Mouse (Mus musculus): ENCODE data around the gene Tbx2. TPM values are rescaled to one million over a fixed set of nuclear protein-coding genes. Genes with fewer than 3 reads are reported as not detected.

Gene Tbx2
- polyA plus RNA-seq, 1 experiment from 2014 or later: 1.6 TPM

Other genes starting within 250 kb of the Tbx2 start
- gene Gm11444, start 17.8 kb downstream of the Tbx2 start, polyA plus RNA-seq (2015; fragmentation: Nextera tagmentation; extraction: Ambion mirVana): not detected in 2 replicates
- 0.25 and 0.59 TPM in 2 replicates for gene Tbx4, start 53.9 kb downstream of the Tbx2 start, polyA plus RNA-seq (2015; fragmentation: Nextera tagmentation; extraction: Ambion mirVana)

Measured in neural tube, embryonic 13.5 days (tissue).